Mouse (Mus musculus): ENCODE measurements at regions not wholly inside any gene's neighbourhood (a gene's known extent, or its start where the extent isn't known, plus 50 kb on each side); places are given as distances from the start of the nearest gene placed in this dataset.

- intact Hi-C loops (cut with DNase I), result no loop called here
- peak in 1 of 2 experiments; percentile 48 for DNase-seq (ENCODE audit: low spot score in 2 of 2)
These were observed 168.7 kb downstream of the Gm12728 start for GRCm38 (mm10) chr4:105958331-105958730.

DNA sequence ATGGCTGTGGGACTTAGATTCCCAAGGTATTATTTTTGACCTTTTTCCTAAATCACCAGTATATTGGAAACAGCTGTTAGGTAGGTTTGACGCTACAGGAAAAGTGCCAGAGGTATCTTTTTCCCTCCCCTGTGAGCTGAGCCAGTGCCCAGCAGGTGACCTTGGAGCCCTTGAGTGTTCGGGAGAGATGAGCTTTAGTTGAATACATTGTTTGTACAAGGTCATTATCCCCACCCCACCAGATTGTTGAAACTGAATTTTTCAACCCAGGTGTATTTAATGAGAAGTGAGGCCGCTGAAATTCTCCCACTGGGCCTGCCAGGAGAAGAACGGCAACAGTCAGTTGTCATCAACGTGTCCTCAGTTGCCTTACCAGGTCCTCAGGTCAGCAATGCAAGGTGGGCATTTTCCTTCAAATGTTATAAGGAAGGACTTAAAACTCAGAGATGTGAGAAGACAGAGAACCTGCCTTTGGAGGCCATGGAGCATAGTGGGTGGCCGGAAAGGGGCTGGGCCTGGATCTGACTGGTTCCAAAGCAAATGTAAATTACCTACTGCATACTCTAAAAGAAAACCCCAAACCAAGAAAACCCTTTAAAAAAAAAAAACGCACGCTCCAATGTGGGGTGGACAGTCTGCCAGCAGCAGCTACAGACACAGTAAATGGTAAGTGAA is 172.2 kb downstream of the Gm12728 start:
- DNase-seq (ENCODE audit: low spot score in 2 of 2), result no peak
- intact Hi-C loops (cut with DNase I), result no loop called here

- DNase-seq (ENCODE audit: low spot score in 2 of 2), result no peak
- intact Hi-C loops (cut with DNase I), result no loop called here
These were observed 172.9 kb downstream of the Gm12728 start for GRCm38 (mm10) chr4:105962542-105962941.

DNA sequence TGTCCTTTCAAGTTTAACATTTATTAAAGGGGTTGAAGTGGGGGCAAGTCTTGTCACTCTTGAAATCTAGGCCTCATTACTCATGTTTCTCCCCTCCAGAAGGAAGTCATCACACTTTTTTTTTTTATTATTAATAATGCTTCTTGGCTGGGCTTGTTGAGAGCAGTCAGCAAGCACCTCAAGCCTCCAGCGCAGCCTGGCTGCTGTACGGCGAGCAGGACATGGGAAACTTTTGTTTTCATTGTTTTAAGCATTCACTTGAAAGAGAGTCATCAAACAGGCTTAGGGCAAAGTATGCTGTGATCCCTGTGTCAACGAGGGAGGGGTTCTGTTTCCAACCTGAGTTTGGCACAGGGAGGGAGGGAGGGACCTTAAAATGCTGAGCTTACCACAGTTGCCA is 178.7 kb downstream of the Gm12728 start:
- intact Hi-C loops (cut with DNase I), result no loop called here
- DNase-seq (ENCODE audit: low spot score in 2 of 2), result no peak

GRCm38 (mm10) chr4:105969628-105970027 is 180.0 kb downstream of the Gm12728 start:
- intact Hi-C loops (cut with DNase I), result no loop called here

DNA sequence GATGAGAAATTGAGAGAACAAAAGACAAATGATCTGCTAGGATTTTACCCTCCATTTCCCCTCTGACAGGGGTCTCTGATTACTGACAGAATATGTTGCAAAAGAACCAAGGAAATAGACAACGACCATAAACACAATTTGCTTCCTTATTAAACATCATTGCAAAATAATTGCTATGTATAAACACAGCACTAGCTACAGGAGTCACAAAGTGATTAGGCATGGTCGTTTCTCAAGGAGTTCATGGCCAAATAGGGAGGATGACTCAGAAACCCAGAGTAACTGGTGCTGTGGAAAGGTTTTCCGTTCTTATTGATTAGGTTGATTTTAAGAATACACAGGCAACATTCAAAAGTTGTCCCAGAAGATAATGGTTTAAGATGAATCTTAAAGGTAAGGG is 180.4 kb downstream of the Gm12728 start:
- DNase-seq (ENCODE audit: low spot score in 2 of 2), result no peak
- intact Hi-C loops (cut with DNase I), result no loop called here

More at GRCm38 (mm10) chr4:105969628-105970027, 180.0 kb downstream of the Gm12728 start:
- no peak for DNase-seq (ENCODE audit: low spot score in 2 of 2)

DNA sequence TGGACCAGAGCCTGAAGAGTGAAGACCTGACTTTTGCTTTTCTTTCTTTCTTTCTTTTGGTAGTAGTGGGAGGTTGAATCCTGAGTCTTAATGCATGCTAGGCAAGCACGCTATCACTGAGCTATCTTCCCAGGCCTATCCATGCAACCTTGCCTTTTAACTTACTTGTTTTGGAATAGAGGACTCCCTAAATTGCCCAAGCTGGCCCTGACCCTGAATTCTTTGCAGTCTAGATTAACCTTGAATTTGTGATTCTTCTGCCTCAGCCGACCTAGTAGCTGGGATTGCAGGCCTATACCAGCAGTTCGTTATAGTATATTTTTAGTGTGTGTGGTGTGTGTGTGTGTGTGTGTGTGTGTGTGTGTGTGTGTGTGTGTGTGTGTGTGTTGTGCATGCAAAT is 183.1 kb downstream of the Gm12728 start:
- intact Hi-C loops (cut with DNase I), result no loop called here
- no peak for DNase-seq (ENCODE audit: low spot score in 2 of 2)

DNA sequence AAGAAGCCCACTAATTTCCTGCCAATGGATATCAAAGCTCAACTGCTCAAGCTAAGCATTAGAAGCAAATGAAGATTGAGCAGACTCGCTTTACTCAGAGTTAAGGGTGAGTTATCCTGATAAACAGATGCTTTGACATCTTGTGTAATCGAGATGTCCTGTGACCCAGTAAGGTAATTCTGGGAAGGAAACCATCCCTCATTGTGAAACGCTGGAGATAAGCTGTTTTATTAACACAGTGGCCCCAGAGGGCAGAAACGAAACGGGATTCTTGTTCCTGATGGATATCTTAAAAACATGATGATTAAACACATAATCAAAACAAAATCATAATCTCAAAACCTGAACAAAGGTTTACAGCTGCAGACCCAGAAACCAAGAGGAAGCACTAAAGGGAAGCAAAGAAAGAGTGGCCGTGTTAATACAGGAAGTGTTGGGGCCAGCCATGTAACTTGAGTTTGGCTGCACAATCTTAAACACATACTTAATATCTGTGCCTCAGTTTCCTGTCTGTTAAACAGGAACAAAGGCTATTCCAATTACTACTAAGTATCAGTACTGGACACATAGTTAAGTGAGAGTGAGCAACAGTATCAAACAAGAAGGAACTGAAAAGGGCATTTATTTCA is 184.2 kb downstream of the Gm12728 start:
- no peak for DNase-seq (ENCODE audit: low spot score in 2 of 2)
- intact Hi-C loops (cut with DNase I), result no loop called here

- DNase-seq (ENCODE audit: low spot score in 2 of 2), result no peak
- intact Hi-C loops (cut with DNase I), result no loop called here
These were observed 185.3 kb downstream of the Gm12728 start for GRCm38 (mm10) chr4:105974948-105975347.

DNA sequence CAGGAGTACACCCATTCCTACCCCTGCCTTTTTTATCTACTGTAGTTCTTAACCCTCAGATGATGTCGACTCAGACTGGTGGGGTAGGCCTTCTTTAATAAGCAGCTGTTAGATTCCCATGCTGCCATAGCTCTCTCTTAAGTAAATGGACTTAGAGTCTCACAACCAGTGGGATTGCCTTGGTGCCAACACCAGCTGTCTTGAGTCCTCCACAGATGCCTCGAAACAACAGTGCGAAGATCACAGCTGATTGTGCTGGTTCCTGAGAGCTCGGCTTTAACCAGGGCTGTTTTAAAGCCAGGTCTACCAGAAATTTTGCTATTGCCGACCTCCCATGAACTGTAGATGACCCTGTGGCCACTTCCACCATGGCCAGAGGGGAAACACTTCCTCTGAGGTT is 189.4 kb downstream of the Gm12728 start:
- intact Hi-C loops (cut with DNase I), result no loop called here
- no peak for DNase-seq (ENCODE audit: low spot score in 2 of 2)

GRCm38 (mm10) chr4:105983018-105983417 is 193.3 kb downstream of the Gm12728 start:
- intact Hi-C loops (cut with DNase I), result no loop called here
- no peak for DNase-seq (ENCODE audit: low spot score in 2 of 2)

DNA sequence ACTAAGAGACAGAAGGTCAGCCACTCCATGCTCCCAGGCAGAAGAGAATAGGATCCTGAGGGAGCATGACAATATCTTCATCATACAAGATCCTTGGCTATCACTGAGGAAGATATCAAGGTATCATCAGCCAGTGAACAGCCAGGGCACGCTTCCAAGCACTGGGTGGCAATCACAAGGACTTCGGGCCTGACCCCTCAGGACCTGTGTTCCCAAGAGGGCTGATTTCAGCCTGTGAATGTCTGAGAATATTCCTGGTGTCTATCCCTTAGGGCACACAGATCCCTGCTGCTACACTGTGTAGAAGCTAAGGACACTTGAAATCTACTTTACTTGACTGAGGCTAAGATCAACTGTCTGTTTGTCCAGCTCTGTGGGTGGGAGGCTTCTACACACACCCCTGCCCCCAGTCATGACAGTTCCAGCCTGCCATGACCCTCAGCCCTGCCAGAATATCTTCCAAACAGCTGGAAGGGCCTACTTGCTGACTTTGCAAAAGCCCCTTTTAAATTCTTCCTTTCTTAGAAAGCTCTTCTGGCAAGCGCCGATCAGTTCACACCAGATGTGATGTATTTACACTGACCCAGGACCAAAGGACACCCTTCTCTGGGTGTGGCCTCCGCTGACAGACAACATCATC is 198.4 kb downstream of the Gm12728 start:
- no peak for DNase-seq (ENCODE audit: low spot score in 2 of 2)

DNA sequence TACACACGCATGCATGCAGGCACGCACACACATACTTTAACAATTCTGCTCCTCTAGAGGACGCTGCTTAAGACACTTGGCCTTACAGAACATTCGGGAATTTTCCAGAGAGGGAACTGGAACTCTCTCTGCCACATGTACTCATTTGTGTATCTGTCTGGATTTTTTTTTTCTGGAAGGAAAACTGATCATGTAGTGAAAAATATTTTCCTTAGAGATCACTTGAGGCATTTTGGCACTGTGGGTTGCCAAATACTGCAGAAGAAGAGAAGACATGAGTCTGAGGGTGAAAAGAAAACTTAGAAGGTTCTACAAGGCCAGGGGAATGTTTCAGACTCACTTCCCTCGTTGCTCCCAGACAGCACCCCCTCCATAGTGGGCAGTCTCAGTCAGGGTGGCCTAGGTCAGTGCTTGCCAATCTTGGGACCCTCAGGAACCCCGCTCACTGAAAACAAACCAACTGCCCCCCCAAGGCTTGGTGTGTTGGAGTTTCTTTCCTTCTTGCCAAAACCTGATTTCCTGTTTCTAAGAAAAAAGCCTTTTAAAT is 203.0 kb downstream of the Gm12728 start:
- no peak for DNase-seq (ENCODE audit: low spot score in 2 of 2)
- intact Hi-C loops (cut with DNase I), result no loop called here

More for the DNA sequence above, 198.4 kb downstream of the Gm12728 start:
- intact Hi-C loops (cut with DNase I), result no loop called here

DNA sequence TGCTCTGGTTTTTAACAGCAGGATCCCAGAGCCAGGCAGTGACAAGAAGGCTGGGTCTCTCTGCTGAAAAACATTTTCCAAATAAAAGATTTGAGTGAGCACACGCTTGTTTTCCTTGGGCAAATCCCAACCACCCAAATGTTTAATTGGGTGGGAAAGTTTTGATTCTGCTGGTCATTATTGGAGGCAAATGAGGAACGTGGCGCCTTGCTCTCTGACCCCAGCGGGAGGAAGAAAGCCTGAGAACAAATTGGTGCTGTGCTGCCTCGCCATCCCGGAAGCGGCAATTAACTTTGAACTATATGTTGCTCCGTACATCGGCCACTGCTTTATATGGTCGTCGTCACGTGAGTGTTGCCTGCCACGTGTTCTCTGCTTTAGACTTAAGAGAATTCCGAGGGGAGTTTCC is 204.7 kb downstream of the Gm12728 start:
- intact Hi-C loops (cut with DNase I), result no loop called here
- no peak for DNase-seq (ENCODE audit: low spot score in 2 of 2)

DNA sequence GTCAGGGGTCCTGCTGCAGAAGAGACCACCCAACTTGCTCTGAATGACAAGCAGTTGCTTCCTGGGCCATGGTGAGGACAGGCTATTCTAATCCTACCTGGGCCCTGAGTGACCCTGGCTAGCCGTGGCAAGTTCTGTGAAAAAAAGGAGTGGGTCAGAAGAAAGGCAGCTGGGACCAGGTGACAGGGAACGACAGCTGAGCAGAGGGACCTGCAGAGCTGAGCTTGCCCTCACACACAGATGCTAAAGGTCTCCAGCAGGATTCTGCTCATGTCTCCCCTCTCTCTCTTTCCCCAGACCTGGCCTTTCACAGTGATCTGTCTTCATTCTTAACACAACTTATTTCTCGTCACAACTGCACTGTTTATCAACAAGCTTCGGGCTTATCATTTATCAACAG is 206.4 kb downstream of the Gm12728 start:
- no peak for DNase-seq (ENCODE audit: low spot score in 2 of 2)
- intact Hi-C loops (cut with DNase I), result no loop called here

GRCm38 (mm10) chr4:105996893-105997630 is 207.4 kb downstream of the Gm12728 start:
- DNase-seq (ENCODE audit: low spot score in 2 of 2), result peak in 1 of 2 experiments; percentile 36
- intact Hi-C loops (cut with DNase I), result no loop called here

GRCm38 (mm10) chr4:106002516-106002915 is 212.8 kb downstream of the Gm12728 start:
- DNase-seq (ENCODE audit: low spot score in 2 of 2), result no peak
- intact Hi-C loops (cut with DNase I), result no loop called here

DNA sequence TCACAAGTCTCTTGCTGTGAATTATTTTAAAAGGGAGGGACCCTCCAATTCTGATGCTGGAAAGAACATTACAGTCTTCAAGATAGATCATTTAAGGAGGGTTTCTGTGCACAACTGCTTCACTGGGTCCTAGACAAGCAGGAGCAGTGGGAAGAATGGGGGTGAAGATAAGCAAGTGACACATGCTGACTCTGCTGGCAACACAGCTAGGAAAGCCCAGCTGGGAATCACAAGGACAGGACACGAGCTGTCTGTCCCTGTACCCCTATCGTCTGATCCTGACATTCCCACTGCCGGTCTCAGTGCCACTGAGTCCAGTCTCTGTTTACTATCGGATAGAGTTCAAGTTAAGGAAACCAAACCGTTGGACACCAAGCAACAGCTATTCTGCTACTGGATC is 216.3 kb downstream of the Gm12728 start:
- intact Hi-C loops (cut with DNase I), result no loop called here

DNA sequence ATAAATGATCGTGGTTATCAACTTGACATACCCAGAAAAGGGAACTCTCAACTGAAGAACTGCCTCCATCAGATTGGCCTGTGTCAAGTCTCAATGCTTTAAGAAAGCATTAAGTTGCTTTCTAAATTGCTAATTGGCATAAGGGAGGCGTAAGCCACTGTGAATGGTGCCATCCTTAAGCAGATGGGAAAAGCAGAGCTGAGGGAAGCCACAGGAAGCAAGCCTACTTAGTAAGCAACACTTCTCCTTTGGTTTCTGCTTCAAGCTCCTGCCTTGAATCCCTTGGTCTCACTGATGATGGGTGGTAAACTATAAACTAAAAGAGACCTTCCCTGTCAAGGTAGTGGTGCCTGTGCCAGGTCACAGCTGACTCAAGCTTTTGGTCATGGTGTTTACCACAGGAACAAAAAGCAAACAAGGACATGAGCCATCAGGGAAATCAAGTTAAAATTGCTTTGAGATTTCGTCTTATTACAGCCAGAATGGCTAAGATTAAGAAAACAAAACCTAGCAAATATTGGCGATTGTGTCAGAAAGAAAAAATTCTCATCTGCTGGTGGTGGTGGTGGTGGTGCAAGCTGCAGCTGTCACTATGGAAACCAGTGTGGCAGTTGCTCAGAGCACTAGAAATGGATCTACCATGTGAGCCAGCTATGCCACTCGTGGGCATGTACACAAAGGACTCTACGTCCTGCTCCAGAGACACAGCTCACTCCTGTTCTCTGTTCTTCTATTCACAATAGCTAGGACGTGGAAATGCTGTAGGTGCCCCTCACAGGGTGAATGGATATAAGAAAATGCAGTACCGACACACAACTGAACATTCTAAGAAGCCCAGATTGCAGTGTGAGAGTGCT is 217.9 kb downstream of the Gm12728 start:
- peak; percentile 13 to 50 for DNase-seq (ENCODE audit: low spot score in 2 of 2)
- intact Hi-C loops (cut with DNase I), result no loop called here

More for the DNA sequence above, 216.3 kb downstream of the Gm12728 start:
- DNase-seq (ENCODE audit: low spot score in 2 of 2), result no peak
